Mouse (Mus musculus): ENCODE data around the gene Mrvi1. TPM values are rescaled to one million over a fixed set of nuclear protein-coding genes. Genes with fewer than 3 reads are reported as not detected.

Mrvi1 gene
- polyA plus RNA-seq, 1 experiment: 18.0 TPM

DNA sequence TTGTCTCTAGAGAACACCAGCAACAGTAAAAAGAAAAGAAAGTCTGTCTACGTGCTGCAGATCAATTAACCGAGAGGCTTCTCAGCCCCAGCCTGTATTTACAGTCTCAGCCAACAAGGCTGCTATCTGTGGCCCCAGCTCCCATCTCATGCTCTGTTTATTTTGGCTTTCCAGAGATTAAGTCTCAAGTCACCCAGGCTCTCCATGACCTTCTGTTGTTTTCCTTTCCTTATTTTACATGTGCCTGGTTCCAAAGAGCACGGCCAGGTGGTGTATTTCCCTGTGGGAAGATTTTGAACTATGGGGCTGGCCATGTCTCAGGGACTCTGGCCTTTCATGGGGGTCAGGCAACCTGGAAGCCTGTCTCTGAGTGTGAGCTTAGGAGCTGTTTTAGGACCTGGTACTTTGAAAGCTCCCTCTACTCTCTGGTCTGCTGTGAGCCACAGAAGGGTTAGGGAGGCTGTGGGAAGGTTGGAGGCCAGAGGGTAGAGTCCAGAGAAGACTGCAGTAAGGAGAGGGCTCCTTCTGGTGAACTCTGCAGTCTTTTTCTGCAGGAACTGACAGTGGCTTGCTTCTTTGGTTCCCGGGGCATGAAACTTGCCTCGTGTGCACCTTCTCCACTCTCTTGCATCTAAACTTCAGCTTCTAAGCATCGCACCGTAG lies 130.6 kb downstream of the Mrvi1 start:
- no peak for DNase-seq (ENCODE audit: low read depth, low spot score)
- 46% methylated on average over 7 of the region's 7 CpGs for WGBS

DNA sequence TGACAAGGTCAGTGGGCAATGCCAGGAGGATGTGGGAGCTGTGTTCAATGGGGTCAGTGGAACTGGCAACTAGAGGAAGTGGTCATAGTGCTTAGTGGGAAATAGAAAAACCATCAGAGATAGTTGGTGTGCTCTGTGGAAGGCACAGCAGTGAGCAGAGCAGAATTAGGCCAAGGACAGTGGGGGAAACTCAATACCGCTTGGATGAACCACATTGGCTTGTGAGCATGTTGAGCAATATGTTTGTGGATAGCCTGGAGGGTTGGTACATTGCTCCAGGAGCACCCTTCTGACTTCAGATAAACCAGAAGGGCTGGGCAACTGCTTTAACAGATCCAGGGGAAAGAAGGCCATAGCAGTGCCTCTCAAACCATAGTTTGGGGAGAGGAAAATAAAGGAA lies 133.9 kb downstream of the Mrvi1 start:
- 90% methylated on average over 1 of the region's 1 CpGs for WGBS
- DNase-seq (ENCODE audit: low read depth, low spot score): no peak

DNA sequence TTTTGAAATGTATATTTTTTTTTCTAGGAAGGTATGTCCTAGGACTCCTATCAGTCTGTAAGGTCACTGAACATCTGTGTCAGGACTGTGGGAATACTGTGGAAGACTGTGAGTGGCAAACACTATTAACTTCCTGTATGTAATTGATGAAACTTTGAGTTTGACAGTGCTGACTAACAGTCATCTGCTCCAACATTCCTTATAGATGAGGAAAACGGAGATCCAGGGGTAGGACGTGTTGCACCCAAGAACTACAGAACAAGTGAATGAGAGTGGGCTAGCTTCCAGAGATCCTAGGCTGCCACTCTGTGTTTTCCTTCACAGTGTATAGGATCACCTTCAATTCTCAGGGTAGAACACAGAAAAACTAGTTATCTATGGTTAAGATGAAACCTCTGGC lies 134.9 kb downstream of the Mrvi1 start:
- 83% methylated on average over 2 of the region's 2 CpGs for WGBS
- no peak for DNase-seq (ENCODE audit: low read depth, low spot score)

DNA sequence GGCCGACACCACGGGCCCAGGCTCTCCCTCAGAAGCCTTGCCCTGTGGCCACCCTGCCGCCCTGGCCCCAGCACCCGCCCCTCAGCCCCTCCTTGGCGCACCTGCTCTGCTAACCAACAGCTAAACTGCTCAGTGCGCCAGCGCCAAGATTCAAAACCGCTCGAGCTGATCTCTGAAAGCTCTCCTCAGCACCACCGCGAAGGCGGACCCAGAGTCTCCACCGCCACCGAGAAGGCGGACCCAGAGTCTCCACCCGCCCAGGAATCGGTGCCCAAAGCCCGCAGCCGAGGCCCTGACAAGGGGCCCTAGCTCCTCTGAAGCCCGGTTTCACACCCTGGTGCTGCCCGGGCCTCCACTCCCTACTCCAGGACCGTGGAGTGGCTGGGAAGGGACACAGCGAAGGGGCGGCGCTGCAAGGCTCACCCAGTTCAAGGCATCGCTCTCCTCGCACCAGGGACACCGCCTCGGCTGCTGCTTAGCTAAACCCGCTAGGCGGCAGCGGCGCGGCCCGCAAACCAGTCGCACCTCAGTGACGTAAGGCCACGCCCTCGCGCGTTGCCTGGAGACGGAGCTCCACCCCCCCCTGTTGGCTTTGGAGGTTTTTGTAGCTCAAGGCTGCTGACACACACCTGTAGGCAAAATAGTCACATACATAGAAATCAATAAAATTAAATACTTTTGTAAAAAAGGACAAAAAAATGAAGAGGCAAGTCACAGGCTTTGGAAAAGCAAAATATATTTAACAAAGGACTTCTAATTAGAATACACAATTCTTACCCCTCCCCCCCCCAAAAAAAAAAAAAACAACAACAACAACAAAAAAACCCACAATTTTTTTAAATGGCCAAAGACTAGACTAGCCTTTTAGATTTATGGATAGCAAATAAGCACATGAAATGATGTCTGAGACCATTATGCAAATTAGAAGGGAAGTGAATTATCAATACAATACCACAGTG lies 138.1 kb downstream of the Mrvi1 start, which contains the start of gene Rnf141:
Gene Rnf141, minus strand, starts transcription at position 542 of the 959 bp plus-strand sequence.
- WGBS: under 1% methylated on average over 42 of the region's 42 CpGs
- peak; percentile 78 for DNase-seq (ENCODE audit: low read depth, low spot score)

DNA sequence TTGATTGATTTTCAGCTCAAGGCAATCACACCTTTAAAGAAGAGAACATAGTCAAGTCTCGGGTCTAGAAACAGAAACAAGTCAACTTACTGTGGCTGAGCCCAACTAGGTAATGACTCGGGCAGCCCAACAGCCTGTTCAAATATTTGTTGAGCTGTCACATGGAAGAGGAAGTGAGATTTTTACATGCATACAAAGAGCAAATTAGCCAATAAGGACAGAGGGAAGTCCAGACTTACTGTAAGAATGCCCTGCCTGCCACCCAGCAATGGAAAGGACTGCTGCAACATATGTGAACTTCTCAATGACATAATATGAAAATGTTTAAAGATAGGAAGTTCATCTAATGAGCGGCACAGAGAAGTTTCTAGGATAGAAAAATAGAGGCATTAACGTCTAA lies 141.9 kb downstream of the Mrvi1 start:
- 22% methylated on average over 4 of the region's 4 CpGs for WGBS
- DNase-seq (ENCODE audit: low read depth, low spot score): no peak

DNA sequence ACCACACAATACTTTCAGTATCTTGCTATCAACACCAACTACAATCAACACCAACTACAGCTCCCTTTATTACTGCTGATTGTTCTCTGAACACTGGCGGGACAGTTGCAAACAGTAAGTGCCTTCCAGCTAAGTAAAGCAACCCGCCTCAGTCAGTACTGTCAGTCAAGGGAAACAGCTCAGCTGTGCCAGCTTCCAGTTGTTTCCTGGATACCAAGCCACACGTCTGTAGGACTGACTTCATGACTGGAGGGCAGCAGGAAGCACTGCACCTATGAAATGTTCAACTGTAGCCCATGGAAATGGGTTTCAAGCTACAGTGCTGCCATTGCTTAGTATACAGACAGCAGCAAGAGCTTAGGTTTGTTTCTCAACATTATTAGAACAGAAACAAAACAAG lies 147.7 kb downstream of the Mrvi1 start:
- DNase-seq (ENCODE audit: low read depth, low spot score): no peak

DNA sequence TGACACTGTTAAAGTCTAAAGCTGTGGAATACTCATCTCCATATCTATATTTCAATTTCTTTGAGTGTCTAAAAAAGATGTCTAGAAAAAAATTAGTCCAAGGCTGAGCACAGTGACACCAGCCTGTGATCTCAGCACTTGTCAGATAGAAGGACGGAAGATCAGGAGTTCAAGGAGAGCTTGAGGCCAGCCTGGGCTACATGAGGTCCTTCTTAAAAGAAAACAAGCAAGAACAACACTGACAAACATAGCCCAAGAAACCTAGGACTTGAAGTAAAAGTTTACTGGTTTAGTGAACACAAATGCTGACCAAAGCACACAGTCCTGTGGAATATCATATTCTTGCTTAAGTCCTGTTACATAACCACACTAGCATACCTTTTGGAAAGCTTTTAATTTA lies 148.2 kb downstream of the Mrvi1 start:
- no peak for DNase-seq (ENCODE audit: low read depth, low spot score)
- WGBS: 92% methylated on average over 1 of the region's 1 CpGs

More for the DNA sequence above, 147.7 kb downstream of the Mrvi1 start:
- WGBS: 16% methylated on average over 3 of the region's 3 CpGs

DNA sequence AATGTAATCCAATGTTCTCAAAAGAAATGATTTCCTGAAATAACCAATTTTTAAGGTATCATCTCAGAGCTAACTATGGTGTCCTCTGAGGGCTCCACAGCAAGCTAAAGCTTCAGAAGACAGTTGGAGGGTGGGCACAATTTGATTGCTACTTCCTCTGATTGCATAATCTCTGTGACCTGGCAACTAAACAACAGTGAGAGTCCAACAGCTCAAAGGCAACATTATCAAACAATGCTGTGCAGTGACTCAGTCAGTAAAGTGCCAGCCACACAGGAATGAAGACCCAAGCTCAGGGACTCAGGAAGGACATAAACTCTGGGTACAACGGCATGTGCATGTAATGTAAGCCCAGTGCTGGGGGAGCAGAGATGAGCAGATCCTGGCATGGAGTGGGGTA lies 149.2 kb downstream of the Mrvi1 start:
- DNase-seq (ENCODE audit: low read depth, low spot score): no peak
- 22% methylated on average over 1 of the region's 1 CpGs for WGBS

DNA sequence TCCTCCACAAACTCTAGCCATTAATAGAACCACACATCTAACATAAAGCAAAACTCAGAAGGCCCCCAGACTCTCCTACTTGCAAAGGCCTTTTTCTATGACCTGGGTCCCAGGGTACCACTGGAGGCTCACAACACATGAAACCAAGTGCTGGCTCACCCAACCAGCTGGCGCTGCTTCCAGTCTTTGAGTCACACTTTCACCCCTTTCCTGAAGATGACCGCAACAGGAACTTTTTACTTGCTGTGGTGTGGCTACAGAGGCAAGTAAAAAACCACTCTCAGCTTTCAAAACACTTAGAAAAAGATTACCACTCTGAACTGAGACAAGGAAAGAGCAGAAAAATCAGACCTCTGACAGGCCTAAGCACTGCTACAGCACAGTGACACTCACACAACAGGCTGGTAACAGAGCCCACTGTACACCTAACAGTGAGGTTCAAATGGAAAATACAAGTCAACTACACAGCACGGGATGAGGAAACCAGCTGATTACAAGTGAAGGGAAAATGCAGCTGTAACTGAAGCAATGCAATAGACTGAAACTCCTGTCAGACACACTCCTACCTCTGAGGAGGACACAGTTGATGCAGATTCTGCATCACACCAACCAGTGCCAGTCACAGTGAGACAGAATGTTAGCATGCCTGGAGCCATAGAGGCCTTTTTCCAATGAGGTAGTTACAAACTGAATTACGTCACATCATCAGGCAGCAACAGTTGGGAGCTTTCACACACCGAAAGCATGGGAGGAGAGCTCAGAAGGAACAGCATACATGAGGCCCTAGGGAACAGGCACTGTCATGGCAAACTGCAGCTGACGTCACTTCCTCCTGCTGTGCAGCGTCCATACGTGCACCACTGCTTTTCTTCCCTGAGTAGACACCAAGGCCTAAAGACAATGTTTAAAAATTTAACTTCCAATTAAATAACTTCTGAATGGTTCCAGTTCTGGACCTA lies 158.0 kb downstream of the Mrvi1 start:
- 83% methylated on average over 8 of the region's 8 CpGs for WGBS
- no peak for DNase-seq (ENCODE audit: low read depth, low spot score)

DNA sequence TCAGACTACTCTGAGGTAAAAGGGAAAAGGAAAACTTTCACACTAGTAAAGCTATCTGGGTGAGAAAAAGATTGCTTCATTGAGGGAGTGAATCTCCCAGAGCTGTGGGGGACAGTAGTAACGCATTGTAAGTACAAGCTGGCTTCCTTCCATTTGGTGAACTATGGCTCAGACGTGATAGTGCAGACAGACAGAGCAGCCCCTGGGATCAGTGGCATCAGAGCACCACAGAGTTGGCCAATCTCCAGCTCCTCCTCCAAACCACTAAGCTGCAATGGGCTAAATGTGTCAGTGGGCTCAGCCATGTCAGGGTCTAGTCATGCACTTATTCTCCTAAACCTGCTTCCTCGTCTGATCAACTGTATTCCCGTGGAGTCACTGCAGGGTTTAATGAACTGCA lies 158.7 kb downstream of the Mrvi1 start:
- DNase-seq (ENCODE audit: low read depth, low spot score): no peak
- WGBS: 80% methylated on average over 4 of the region's 4 CpGs

DNA sequence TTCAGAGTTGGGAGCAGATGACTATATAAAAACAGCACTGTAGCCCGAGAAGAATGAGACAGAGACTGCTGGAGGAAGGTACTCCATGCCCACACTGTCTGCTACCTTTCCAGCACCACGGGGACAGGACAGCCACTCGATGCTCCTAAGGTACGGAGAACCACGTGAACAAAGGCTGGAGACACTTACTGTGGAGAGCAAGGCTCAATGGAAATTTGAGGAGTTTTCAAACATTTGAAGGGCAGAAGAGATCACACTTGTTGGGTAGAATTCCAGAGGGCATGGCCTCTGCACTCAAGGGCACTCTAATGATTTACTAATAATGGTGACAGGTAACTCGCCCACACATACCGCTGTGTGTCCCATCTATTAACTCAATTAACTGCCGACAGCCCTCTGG lies 159.2 kb downstream of the Mrvi1 start:
- WGBS: 88% methylated on average over 8 of the region's 8 CpGs

DNA sequence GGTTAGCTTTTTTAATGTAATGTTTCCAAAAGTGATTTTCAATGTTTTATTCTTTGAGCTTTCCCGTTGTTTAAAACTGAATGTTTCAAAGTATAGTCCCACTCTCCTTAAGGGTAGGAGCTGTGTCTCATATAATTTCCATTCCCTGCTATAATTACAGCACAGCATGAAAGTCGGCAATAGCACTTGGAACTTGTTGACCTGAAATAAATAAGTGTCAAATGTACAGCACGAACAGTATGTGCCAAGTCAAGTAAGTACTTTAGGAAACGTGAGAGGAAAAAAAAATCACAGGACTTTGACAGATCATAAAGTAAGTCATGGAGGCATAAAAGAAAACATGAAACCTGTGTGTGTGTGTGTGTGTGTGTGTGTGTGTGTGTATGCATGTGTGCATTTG lies 160.2 kb downstream of the Mrvi1 start:
- no peak for DNase-seq (ENCODE audit: low read depth, low spot score)
- WGBS: 37% methylated on average over 4 of the region's 4 CpGs

More for the DNA sequence above, 159.2 kb downstream of the Mrvi1 start:
- DNase-seq (ENCODE audit: low read depth, low spot score): no peak

DNA sequence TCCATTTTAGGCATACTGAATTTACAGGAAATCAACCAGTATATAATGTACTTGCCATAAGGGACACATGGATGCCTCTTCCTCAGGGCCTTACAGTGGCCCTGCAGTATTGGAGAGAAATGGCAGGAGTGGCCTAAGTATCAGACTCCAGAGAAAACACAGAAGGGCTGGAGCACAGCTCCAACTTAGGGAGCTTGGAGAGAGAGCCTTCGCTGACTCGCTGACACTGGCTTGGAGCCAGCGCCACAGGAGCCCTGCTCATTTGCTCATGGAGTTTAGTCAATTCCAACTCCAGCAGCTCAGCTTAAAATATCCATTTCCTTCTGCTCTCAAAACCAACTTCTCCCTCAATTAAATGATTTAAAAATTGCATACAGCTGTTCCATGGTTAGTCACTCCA lies 160.6 kb downstream of the Mrvi1 start:
- WGBS: 44% methylated on average over 3 of the region's 3 CpGs
- no peak for DNase-seq (ENCODE audit: low read depth, low spot score)

DNA sequence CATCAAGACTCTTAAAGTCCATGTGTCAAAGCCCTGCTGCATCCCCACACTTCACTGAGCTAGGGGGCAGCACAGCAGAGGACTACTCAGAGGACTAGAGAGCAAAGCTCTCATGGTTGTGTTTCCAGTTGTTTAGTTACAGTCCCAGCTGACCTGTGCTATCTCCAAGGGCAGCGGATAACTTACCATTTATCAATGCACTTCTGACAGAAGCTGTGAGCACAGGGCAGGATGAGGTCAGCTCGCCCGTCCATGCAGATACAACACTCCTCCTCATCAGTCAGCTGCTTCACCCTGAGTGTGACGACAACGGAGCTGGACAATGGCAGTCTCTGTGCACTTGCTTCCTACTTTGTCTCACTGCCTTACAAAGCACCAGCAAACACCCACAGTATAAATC lies 161.2 kb downstream of the Mrvi1 start:
- no peak for DNase-seq (ENCODE audit: low read depth, low spot score)
- 80% methylated on average over 5 of the region's 5 CpGs for WGBS

DNA sequence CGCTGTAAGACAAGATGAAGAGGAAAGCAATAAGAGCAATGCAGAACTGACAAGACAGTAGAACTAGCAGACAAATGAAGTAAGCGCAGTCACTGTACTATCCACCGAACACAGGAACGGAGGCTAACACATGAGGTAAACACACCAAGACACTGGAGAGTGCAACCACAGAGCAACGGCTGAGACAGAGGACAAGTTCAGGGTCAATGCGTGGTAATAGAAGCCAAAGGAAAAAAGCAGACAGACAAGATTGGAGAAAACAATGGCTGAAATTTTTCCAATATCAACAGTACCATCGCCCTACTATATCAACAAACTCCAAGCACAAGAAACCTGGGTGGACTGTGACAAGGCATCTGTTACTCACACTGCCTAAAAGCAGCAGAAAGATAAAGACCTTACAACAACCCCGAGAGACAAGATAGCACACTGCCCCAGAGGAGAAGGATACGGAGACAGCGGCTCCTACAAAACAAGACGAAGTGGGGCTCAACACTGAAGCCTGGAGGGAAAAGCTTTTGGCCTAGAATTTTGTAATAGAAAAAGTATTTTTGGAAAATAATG lies 163.4 kb downstream of the Mrvi1 start:
- DNase-seq (ENCODE audit: low read depth, low spot score): no peak
- WGBS: 35% methylated on average over 11 of the region's 11 CpGs

Other genes starting within 250 kb of the Mrvi1 start
- gene Ampd3, start 214.3 kb downstream of the Mrvi1 start, polyA plus RNA-seq (2012; rRNA removed): 12.7 and 12.9 TPM in 2 replicates
- gene Rnf141, start 138.0 kb downstream of the Mrvi1 start, polyA plus RNA-seq (2012; rRNA removed): 19.1 and 30.9 TPM in 2 replicates
- gene Lyve1, start 119.2 kb downstream of the Mrvi1 start, polyA plus RNA-seq (2012; rRNA removed): 11.1 and 17.2 TPM in 2 replicates
- gene Ctr9, start 46.5 kb upstream of the Mrvi1 start, polyA plus RNA-seq (2012; rRNA removed): 7.2 and 11.1 TPM in 2 replicates
- 96.9 and 102 TPM in 2 replicates for gene Eif4g2, start 100.6 kb upstream of the Mrvi1 start, polyA plus RNA-seq (2012; rRNA removed)

All from large intestine, adult 2 months (tissue).